Mouse (Mus musculus) testis, adult 2 months (tissue): ENCODE data around the gene Topaz1.

ENCODE experiments used
- CTCF ChIP-seq: fragments of 200-500 bp; IDR thresholded peaks from 2 replicates; pipeline ENCODE4 v1.5.1; 2012; ENCODE audit warnings: low read depth, mild to moderate bottlenecking, inconsistent platforms, low read length, moderate library complexity; ENCODE audit not compliant: control insufficient read depth, insufficient read depth, insufficient replicate concordance
- POLR2A ChIP-seq: fragments of 200-500 bp; IDR thresholded peaks from 2 replicates; pipeline ENCODE4 v1.6.1; 2012; ENCODE audit warnings: low read depth, mild to moderate bottlenecking, inconsistent platforms, low read length, moderate library complexity; ENCODE audit not compliant: control insufficient read depth

GRCm38 (mm10) chr9:122810212-122810611, 63.1 kb downstream of the Topaz1 start:
- TF ChIP-seq CTCF (no peak), POLR2A (no peak)
